Mouse (Mus musculus): Measurements from ENCODE around the gene Olfr459.

GRCm38 (mm10) chr6:41775077-41775476, at the start of gene Olfr459:
- TF ChIP-seq POLR2A (IDR thresholded peaks at IDR 0.05; ENCODE audit: borderline replicate concordance, extremely low read depth, low read depth, low read length) (no peak), CTCF (IDR thresholded peaks at IDR 0.05; ENCODE audit: insufficient read depth, low read length) (no peak)
